Mouse (Mus musculus) testis, adult 2 months (tissue): ENCODE results near the gene Sufu.

ENCODE experiments used
- CTCF ChIP-seq: fragments of 200-500 bp; IDR thresholded peaks from 2 replicates; pipeline ENCODE4 v1.5.1; 2012; ENCODE audit warnings: low read depth, mild to moderate bottlenecking, inconsistent platforms, low read length, moderate library complexity; ENCODE audit not compliant: control insufficient read depth, insufficient read depth, insufficient replicate concordance
- POLR2A ChIP-seq: fragments of 200-500 bp; IDR thresholded peaks from 2 replicates; pipeline ENCODE4 v1.6.1; 2012; ENCODE audit warnings: low read depth, mild to moderate bottlenecking, inconsistent platforms, low read length, moderate library complexity; ENCODE audit not compliant: control insufficient read depth

DNA sequence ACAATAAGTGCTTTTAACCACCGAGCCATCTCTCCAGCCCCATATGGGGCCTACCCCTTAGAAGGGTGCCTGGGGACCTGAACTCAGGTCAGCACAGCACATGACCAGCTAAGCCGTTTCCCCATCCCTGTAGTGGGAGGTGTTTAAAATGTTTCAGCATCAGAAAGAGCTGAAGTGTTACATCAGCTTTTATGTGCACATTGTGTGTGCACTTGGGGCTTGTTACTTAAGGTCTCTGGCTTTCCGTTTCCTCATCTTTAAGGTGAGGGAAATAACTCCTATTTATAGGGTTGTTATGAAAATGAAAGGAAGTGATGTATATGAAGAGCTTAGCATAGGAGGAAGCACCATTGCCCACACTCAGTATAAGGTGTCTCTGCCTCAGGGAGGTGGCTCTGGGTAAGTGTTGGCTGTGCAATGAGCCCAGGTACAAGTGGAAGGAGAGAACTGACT lies 70.4 kb downstream of the Sufu start:
- TF ChIP-seq CTCF = no peak
- TF ChIP-seq POLR2A = no peak
